Mouse (Mus musculus) intestine, embryonic 15.5 days (tissue): ENCODE data around the gene Gm45213. TPM values are rescaled to one million over a fixed set of nuclear protein-coding genes. Genes with fewer than 3 reads are reported as not detected.
"Not testable (repeated sequence)": the region's sequence is repeated elsewhere in the genome, so short reads cannot be mapped to it uniquely, and the experiment has no call there.

Experiments
- ATAC-seq: fragments of 200-750 bp; cut with Nextera tagmentation; 2 replicates; pipeline ENCODE4 v1.8.0; 2017; ENCODE audit warnings: moderate TSS enrichment, moderate library complexity
- H3K27ac ChIP-seq: fragments of 300-500 bp; sonication (generic); 2 replicates; pipeline ENCODE4 v1.5.1; 2015; ENCODE audit warnings: mild to moderate bottlenecking, inconsistent platforms
- H3K27me3 ChIP-seq: fragments of 300-500 bp; sonication (generic); replicated peaks from 2 replicates; pipeline ENCODE4 v1.6.1; 2015; ENCODE audit warnings: inconsistent platforms
- H3K36me3 ChIP-seq: fragments of 300-500 bp; sonication (generic); 2 replicates; pipeline ENCODE4 v1.6.1; 2015; ENCODE audit warnings: inconsistent platforms
- H3K4me1 ChIP-seq: fragments of 300-500 bp; sonication (generic); replicated peaks from 2 replicates; pipeline ENCODE4 v1.6.1; 2015; ENCODE audit warnings: inconsistent platforms
- H3K4me2 ChIP-seq: fragments of 300-500 bp; sonication (generic); replicated peaks from 2 replicates; pipeline ENCODE4 v1.6.1; 2015; ENCODE audit warnings: mild to moderate bottlenecking, inconsistent platforms
- H3K4me3 ChIP-seq: fragments of 300-500 bp; sonication (generic); replicated peaks from 2 replicates; pipeline ENCODE4 v1.5.1; 2015; ENCODE audit warnings: inconsistent platforms
- H3K9ac ChIP-seq: fragments of 300-500 bp; sonication (generic); 2 replicates; pipeline ENCODE4 v1.6.1; 2015; ENCODE audit warnings: inconsistent platforms
- H3K9me3 ChIP-seq: fragments of 300-500 bp; sonication (generic); 2 replicates; pipeline ENCODE4 v1.6.1; 2016; ENCODE audit warnings: inconsistent platforms
- WGBS: fragments of 180-500 bp; shearing (Covaris S2); methylation state at CpG from one replicate; pipeline ENCODE4 v1.1.7; 2015; 5-methylcytosine and 5-hydroxymethylcytosine counted together
- polyA plus RNA-seq: library from polyadenylated mRNA; unstranded; fragments of >200 nt; fragmentation: Nextera tagmentation; extraction: Ambion mirVana; gene quantifications from 2 replicates; pipeline ENCODE4 v1.2.1, GENCODE M21; 2015

Gm45213 gene
- polyA plus RNA-seq, 1 experiment from 2014 or later, result not detected

DNA sequence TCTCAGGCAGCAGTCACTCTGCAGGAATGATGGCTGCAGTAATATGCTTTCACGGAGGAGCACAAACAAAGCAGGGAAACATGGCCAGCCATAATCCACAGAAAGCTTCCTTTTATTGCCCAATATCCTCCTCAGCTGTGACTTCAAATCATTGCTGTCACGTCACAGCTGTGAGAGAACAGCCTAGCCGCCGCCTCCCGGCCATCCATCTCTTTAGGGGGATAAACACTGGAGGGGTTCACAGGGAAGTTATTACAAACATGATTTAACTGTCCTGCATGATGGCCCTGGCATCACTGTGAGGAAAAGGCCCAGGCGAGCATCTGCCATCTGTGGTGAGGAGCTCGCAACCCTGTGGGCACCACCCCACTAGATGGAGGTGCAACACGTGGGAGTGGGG, 6.6 kb upstream of the Gm45213 start:
- Histone ChIP-seq H3K27ac (no peak overlapping the region), H3K9me3 (no peaks in the 10 kb centered on the region), H3K4me1 (peaks cover 5% of the 10 kb centered on the region; the same call in 1 of the 2 replicates), H3K4me3 (no peak overlapping the region), H3K9ac (no peak overlapping the region; the same call in 1 of the 2 replicates), H3K36me3 (no peaks in the 10 kb centered on the region), H3K4me2 (no peak overlapping the region), H3K27me3 (no peaks in the 10 kb centered on the region; the same call in 1 of the 2 replicates)
- 38% methylated on average over 8 of the region's 8 CpGs for WGBS
- no peak for ATAC-seq

DNA sequence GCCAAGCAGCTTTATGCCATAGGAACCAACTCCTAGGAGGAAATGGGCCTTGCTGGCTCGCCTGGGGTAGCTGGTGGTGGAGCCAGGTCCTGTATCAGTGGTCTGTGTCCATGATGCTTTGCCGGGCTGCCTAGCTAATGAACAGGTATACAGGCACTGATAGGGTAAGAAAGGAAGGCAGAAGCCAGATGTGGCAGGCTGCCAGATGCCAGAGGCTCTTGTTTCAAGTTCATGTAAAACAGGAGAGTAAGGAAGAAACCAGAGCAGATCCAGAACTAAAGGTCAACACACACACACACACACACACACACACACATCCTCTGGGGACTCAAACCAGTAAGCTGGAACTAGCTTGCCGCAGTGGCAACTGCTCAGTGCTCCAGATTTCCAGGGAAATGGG, 5.1 kb upstream of the Gm45213 start:
- H3K9ac ChIP-seq, result no peak overlapping the region
- peaks cover 5% of the 10 kb centered on the region; the same call in 1 of the 2 replicates for H3K4me1 ChIP-seq
- no peaks in the 10 kb centered on the region for H3K9me3 ChIP-seq
- ATAC-seq, result no peak
- no peaks in the 10 kb centered on the region; the same call in 1 of the 2 replicates for H3K27me3 ChIP-seq
- H3K27ac ChIP-seq, result no peak overlapping the region
- WGBS, result 68% methylated on average over 3 of the region's 3 CpGs
- no peak overlapping the region for H3K4me3 ChIP-seq
- H3K4me2 ChIP-seq, result no peak overlapping the region
- no peaks in the 10 kb centered on the region for H3K36me3 ChIP-seq

- Histone ChIP-seq H3K4me1 (peaks cover 5% of the 10 kb centered on the region; the same call in 1 of the 2 replicates), H3K27ac (no peak overlapping the region), H3K27me3 (no peaks in the 10 kb centered on the region; the same call in 1 of the 2 replicates), H3K9me3 (no peaks in the 10 kb centered on the region), H3K4me3 (no peak overlapping the region), H3K36me3 (no peaks in the 10 kb centered on the region), H3K9ac (no peak overlapping the region), H3K4me2 (no peak overlapping the region)
- 86% methylated on average over 11 of the region's 11 CpGs for WGBS
- no peak for ATAC-seq
Measured at GRCm38 (mm10) chr7:66038730-66039129, 4.7 kb upstream of the Gm45213 start.

- Histone ChIP-seq H3K27me3 (peaks cover 3% of the 10 kb centered on the region; the same call in 1 of the 2 replicates), H3K4me2 (no peak overlapping the region), H3K4me3 (no peak overlapping the region), H3K27ac (no peak overlapping the region), H3K36me3 (no peaks in the 10 kb centered on the region), H3K9me3 (no peaks in the 10 kb centered on the region), H3K4me1 (peaks cover 5% of the 10 kb centered on the region; the same call in 1 of the 2 replicates), H3K9ac (no peak overlapping the region)
- no peak for ATAC-seq
- WGBS, result 77% methylated on average over 18 of the region's 18 CpGs
Measured at GRCm38 (mm10) chr7:66040026-66040814, 3.2 kb upstream of the Gm45213 start.

GRCm38 (mm10) chr7:66044617-66045016, 1.2 kb downstream of the Gm45213 start:
- no peak overlapping the region for H3K4me3 ChIP-seq
- H3K36me3 ChIP-seq, result no peaks in the 10 kb centered on the region
- H3K27me3 ChIP-seq, result 0 out of 2 replicates have a peak, but pooled peaks cover 4% of the 10 kb centered on the region
- WGBS, result 51% methylated on average over 9 of the region's 9 CpGs
- no peak for ATAC-seq
- H3K9me3 ChIP-seq, result no peaks in the 10 kb centered on the region
- no peak overlapping the region for H3K4me2 ChIP-seq
- H3K27ac ChIP-seq, result no peak overlapping the region
- H3K4me1 ChIP-seq, result no peaks in the 10 kb centered on the region
- no peak overlapping the region for H3K9ac ChIP-seq

DNA sequence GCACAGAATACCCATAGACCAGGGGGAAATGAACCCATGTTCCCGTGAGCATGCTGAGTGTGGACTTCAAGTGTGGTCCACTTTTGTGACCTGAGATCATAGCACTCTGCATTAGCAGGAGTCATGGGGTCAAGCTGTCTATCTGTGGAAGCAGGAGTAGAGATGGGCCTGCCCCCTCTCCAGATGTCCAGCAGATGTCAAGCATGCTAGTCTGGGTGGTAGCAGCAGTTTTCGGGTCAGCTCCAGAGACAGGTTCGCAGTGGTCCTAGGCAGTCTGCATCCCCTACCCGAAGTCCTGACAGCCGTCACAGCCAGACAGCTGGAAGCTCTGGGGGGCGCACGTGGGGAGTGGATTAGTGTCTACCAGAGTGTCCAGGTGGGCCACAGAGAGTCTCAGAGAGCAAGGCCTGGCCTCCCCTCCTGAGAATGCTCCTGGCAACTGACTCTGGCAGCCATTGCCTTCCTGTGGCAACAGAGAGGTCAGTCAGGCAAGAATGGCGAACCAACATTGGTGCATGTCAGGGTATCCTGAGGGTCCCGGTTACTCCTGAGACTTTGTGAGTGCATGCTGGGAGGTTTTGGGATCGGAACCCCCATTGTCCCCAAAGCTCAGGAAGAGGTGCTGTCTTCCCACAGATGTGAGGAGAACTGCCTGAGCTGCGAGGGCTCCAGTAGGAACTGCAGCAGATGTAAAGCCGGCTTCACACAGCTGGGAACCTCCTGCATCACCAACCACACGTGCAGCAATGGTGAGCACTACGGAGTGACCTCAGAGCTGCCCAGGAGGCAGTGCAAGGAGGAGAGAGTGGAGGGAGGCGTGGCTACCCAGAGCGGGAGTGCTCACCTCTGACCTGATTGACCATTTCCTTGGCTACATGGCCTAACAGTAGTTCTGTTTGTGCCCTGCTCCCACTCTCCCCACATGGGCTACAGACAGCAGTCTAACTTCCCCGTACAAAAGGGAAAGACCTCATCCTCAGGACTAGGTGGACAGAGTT, 3.8 kb downstream of the Gm45213 start:
- Histone ChIP-seq H3K4me3 (no peak overlapping the region), H3K4me1 (no peaks in the 10 kb centered on the region), H3K36me3 (no peaks in the 10 kb centered on the region), H3K9me3 (no peaks in the 10 kb centered on the region), H3K27me3 (0 out of 2 replicates have a peak, but pooled peaks cover 4% of the 10 kb centered on the region), H3K4me2 (no peak overlapping the region), H3K27ac (no peak overlapping the region), H3K9ac (no peak overlapping the region)
- WGBS, result 61% methylated on average over 17 of the region's 17 CpGs
- no peak for ATAC-seq

GRCm38 (mm10) chr7:66047975-66048374, 4.6 kb downstream of the Gm45213 start:
- Histone ChIP-seq H3K9me3 (no peaks in the 10 kb centered on the region), H3K4me1 (no peaks in the 10 kb centered on the region), H3K27me3 (0 out of 2 replicates have a peak, but pooled peaks cover 4% of the 10 kb centered on the region), H3K4me2 (no peak overlapping the region), H3K36me3 (no peaks in the 10 kb centered on the region), H3K9ac (no peak overlapping the region), H3K27ac (no peak overlapping the region), H3K4me3 (no peak overlapping the region)
- WGBS, result 69% methylated on average over 4 of the region's 4 CpGs
- no peak for ATAC-seq

DNA sequence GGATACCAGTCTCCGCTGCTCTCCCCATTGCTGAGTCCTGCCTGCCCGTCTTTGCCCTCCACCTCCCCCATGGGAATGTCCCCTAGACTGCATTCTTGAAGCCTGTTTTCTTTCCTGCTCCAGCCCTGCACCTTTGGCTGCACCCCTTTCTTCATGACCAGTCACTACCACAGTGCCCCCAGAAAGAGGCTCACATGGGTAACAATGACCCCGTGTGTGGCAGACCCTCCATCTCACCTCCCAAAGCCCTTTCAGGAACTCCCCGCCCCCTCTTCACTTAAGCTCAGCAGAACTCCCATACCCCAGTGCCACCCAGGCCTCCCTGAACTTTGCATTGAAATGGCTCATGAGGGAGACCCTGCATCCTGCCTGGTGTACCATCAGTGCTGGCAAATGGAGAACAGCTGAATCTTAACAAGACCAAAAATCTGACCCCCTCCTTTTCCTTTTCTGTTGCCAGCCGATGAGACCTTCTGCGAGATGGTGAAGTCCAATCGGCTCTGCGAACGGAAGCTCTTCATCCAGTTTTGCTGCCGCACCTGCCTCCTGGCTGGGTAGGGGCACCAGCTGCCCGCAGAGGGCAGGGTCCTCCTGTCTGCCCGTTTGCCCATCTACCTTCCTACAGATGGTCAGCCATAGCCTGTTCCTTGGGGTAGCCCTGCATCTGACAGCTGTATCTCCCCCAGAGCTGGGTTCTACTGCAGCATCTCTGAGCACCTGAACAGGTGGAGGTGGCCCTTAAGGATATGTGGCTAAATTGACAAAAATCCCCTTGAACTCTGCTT, 5.2 kb downstream of the Gm45213 start:
- no peaks in the 10 kb centered on the region for H3K4me1 ChIP-seq
- no peak overlapping the region for H3K27ac ChIP-seq
- H3K27me3 ChIP-seq, result 0 out of 2 replicates have a peak, but pooled peaks cover 4% of the 10 kb centered on the region
- H3K4me2 ChIP-seq, result no peak overlapping the region
- WGBS, result 82% methylated on average over 12 of the region's 12 CpGs
- ATAC-seq, result no peak
- H3K9ac ChIP-seq, result no peak overlapping the region
- no peaks in the 10 kb centered on the region for H3K36me3 ChIP-seq
- H3K4me3 ChIP-seq, result no peak overlapping the region
- no peaks in the 10 kb centered on the region for H3K9me3 ChIP-seq

- H3K9ac ChIP-seq, result no peak overlapping the region
- H3K27me3 ChIP-seq, result no peaks in the 10 kb centered on the region
- H3K4me2 ChIP-seq, result no peak overlapping the region
- H3K36me3 ChIP-seq, result no peaks in the 10 kb centered on the region
- no peak for ATAC-seq
- H3K4me3 ChIP-seq, result no peak overlapping the region
- no peaks in the 10 kb centered on the region for H3K4me1 ChIP-seq
- 85% methylated on average over 4 of the region's 4 CpGs for WGBS
- H3K27ac ChIP-seq, result no peak overlapping the region
- no peaks in the 10 kb centered on the region for H3K9me3 ChIP-seq
Measured at GRCm38 (mm10) chr7:66053946-66054483, 10.6 kb downstream of the Gm45213 start.

DNA sequence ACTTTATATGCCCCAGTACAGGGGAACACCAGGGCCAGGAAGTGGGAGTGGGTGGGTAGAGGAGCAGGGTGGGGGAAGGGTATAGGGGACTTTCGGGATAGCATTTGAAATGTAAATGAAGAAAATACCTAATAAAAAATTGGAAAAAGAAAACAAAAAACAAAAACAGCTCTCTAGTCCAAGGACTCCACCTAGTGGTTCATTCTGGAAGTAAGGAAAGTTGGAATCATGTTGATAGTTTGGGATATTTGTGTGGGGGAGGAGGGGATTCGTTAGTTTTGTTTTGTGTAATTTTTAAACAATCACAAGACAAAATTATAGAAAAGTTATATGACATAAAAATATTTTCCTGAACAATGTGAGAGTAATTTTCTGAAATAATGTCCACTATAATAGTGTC, 12.0 kb downstream of the Gm45213 start:
- 10% methylated on average over 2 of the region's 2 CpGs for WGBS
- not testable (repeated sequence) for H3K36me3 ChIP-seq

DNA sequence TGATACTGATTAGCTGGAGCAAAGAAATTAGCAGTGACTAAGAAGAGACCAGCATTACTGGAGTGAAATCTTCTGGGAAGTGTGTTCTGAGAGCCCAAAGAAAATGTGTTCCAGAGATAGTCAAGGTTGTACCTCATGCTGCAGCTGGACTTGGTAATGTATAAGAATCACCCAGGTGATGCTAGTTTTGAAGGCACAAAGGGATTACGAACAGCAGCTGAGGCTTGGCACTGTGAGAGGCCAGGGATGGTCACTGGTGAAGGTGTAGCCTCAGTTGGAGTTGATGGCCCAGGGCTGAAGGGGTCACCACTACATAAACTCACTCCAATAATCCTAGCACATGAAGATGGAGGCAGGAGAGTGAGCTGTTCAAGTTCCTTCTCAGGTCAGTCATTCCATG, 15.3 kb downstream of the Gm45213 start, which contains the start of gene Snrpa1:
TSS of gene Snrpa1 (plus strand) at position 301 of the 400 bp plus-strand sequence.
- Histone ChIP-seq H3K4me2 (peak within 1 kb of the TSS; percentile 79), H3K9me3 (no peaks in the 10 kb centered on the region)

More for the DNA sequence above, 12.0 kb downstream of the Gm45213 start:
- not testable (repeated sequence) for H3K27me3 ChIP-seq, H3K9me3 ChIP-seq, H3K4me2 ChIP-seq, ATAC-seq, H3K27ac ChIP-seq, H3K9ac ChIP-seq, H3K4me3 ChIP-seq, H3K4me1 ChIP-seq

More for the DNA sequence above, 15.3 kb downstream of the Gm45213 start, which contains the start of gene Snrpa1:
- 74% methylated on average over 1 of the region's 1 CpGs for WGBS
- Histone ChIP-seq H3K4me1 (peaks cover 10% of the 10 kb centered on the region), H3K36me3 (no peaks in the 10 kb centered on the region), H3K9ac (peak within 1 kb of the TSS; percentile 70; the same call in 1 of the 2 replicates), H3K27ac (no peak within 1 kb of the TSS), H3K4me3 (peak within 1 kb of the TSS; percentile 70), H3K27me3 (no peaks in the 10 kb centered on the region)
- no peak for ATAC-seq
